Mouse (Mus musculus): ENCODE measurements around the gene Kcnrg. TPM values are rescaled to one million over a fixed set of nuclear protein-coding genes. Genes with fewer than 3 reads are reported as not detected.
"Not testable (repeated sequence)": the region's sequence is repeated elsewhere in the genome, so short reads cannot be mapped to it uniquely, and the experiment has no call there.

The Kcnrg gene
- polyA plus RNA-seq, 1 experiment from 2014 or later = 3.4 TPM

DNA sequence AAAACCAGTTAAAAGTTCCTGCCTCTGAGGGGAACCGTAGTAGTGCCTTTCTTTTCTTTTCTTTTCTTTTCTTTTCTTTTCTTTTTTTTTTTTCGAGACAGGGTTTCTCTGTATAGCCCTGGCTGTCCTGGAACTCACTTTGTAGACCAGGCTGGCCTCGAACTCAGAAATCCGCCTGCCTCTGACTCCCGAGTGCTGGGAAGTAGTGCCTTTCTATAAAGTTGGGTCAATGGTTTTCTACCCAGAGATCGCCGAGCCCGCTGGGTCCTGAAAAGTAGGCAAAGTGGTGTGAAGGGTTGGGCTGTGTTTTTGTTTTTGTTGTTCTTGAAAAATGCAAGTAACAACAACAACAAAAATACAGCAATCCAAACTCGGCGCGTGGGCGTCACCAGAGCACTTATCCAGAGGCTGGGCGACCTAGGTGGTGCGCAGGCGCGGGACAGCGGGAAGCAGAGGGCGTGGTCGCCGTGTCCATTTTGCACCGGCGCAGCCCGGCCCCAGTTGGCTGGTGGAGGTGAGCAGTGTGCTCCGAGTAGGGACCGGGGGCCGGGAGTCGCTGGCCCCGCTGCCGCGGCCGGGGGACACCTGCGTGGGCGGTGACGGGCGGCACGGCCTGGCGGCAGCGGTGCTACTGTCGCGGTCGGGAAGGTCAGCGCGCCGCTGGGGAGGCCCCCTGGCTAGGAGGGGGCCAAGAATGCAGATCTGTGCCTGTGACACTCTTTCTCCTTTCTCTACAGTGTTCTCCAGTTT lies 8.0 kb upstream of the Kcnrg start:
- Histone ChIP-seq H3K9me3 (no peaks in the 10 kb centered on the region), H3K4me3 (replicated peaks) (peak overlapping the region; percentile 84), H3K36me3 (peaks cover 11% of the 10 kb centered on the region), H3K27me3 (no peaks in the 10 kb centered on the region), H3K9ac (replicated peaks) (peak overlapping the region; percentile 89), H3K27ac (peak overlapping the region; percentile 84), H3K4me2 (replicated peaks) (peak overlapping the region; percentile 68), H3K4me1 (replicated peaks) (peaks cover 33% of the 10 kb centered on the region)
- 5% methylated on average over 44 of the region's 44 CpGs for WGBS
- ATAC-seq = peak; percentile 97

DNA sequence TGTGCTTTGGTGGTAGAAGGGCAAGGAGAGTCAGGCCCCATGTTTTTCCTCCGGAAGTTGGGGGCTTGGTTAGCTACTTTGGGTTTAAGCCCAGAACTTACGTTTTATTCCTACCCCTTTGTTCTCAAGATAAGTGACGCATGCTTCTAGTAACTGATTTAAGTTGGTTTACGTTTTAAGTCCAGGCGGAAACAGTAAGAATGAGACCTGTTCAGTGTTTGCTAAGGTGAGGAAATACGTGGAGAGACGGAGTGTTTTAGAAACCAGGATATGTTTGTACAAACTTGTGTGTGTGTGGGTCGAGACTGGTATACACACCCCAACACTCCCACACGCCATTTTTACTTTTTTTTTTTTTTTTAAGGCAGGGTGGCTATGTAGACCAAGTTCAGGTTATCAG lies 5.9 kb upstream of the Kcnrg start:
- WGBS = 88% methylated on average over 9 of the region's 9 CpGs

DNA sequence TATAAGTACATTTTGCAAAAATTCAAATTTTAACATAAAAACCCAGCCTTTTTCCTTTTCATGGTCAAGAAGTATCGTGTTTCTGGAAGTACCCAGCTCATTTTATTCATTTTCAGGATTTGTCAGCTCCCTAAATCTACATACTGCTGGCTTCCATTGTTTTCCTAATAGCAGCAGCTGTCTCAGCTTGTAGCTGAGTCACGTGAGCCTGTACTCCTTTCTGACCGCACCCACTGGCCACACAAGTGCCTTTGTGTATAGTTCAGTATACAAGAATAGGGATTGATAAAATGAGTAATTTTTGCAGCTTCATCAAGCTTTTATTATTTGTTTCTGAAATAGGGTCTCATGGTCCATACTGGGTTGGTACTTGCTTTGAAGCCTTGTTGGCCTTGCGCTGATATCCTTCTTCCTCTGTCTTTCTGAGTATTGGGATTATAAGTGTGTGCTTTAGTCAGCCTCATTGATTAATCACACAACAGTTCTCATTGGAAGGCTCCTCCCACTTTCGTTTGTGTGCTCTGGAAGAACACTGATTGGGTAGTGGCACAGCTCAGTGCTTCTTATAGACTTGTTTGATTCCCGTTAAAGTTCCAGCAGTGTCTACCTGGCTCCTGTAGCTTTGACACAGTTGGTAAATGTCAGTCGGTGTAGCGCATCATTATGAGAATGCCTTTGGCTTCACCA lies 4.0 kb upstream of the Kcnrg start:
- Histone ChIP-seq H3K9ac (replicated peaks) (no peak overlapping the region), H3K4me2 (replicated peaks) (peak overlapping the region; percentile 1; the same call in 1 of the 2 replicates), H3K27ac (no peak overlapping the region), H3K4me1 (replicated peaks) (peaks cover 33% of the 10 kb centered on the region), H3K9me3 (no peaks in the 10 kb centered on the region), H3K36me3 (peaks cover 46% of the 10 kb centered on the region), H3K27me3 (no peaks in the 10 kb centered on the region), H3K4me3 (replicated peaks) (no peak overlapping the region)
- ATAC-seq = no peak
- 64% methylated on average over 8 of the region's 8 CpGs for WGBS

More for the DNA sequence above, 5.9 kb upstream of the Kcnrg start:
- H3K36me3 ChIP-seq = peaks cover 30% of the 10 kb centered on the region
- H3K4me2 ChIP-seq (replicated peaks) = peak overlapping the region; percentile 68
- H3K9me3 ChIP-seq = no peaks in the 10 kb centered on the region
- no peaks in the 10 kb centered on the region for H3K27me3 ChIP-seq
- no peak overlapping the region for H3K27ac ChIP-seq
- peaks cover 33% of the 10 kb centered on the region for H3K4me1 ChIP-seq (replicated peaks)
- H3K9ac ChIP-seq (replicated peaks) = no peak overlapping the region
- no peak for ATAC-seq
- H3K4me3 ChIP-seq (replicated peaks) = peak overlapping the region; percentile 84

DNA sequence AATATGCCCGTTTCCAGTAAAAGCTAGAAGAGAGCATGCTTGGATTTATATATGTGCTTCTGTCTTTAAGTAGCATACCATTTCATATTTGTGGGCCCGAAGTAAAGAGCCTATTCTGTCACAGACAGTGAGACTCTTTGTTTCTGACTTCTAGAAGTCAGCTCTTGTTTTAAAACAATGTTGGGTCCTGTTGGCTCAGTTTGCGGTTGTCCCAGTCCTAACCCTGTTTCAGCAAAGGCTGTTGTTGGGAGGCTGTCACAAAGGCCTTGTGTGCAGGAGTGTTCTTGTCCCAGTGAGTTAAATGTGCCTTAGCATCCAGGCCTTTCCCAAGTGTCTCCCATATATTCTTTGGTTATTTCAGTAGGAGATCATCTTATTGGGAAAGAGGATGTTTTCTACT lies 3.2 kb upstream of the Kcnrg start:
- Histone ChIP-seq H3K27ac (no peak overlapping the region), H3K9me3 (no peaks in the 10 kb centered on the region), H3K4me2 (replicated peaks) (no peak overlapping the region), H3K36me3 (peaks cover 46% of the 10 kb centered on the region), H3K4me1 (replicated peaks) (peaks cover 33% of the 10 kb centered on the region), H3K4me3 (replicated peaks) (no peak overlapping the region), H3K27me3 (no peaks in the 10 kb centered on the region), H3K9ac (replicated peaks) (no peak overlapping the region)
- ATAC-seq = no peak
- 94% methylated on average over 3 of the region's 3 CpGs for WGBS

DNA sequence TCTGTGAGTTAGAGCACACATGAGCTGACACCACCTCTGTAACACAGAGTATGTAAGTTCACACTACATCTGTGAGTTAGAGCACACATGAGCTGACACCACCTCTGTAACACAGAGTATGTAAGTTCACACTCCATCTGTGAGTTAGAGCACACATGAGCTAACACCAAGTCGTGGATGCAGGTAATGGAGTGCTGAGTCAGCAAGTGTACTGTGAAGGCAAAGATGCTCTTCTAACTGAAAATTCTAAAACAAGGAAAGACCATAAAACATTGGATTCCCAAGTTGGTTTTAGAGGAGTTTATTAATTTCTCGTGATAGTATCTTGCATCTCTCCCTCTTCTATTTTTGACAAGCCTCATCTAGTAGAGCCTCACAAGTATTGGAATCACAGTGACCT lies 1.2 kb upstream of the Kcnrg start:
- 88% methylated on average over 2 of the region's 2 CpGs for WGBS
- Histone ChIP-seq H3K4me1 (replicated peaks) (peaks cover 22% of the 10 kb centered on the region), H3K36me3 (peaks cover 46% of the 10 kb centered on the region)
- not testable (repeated sequence) for H3K27me3 ChIP-seq; H3K4me3 ChIP-seq (replicated peaks); H3K27ac ChIP-seq; H3K9me3 ChIP-seq; ATAC-seq; H3K9ac ChIP-seq (replicated peaks); H3K4me2 ChIP-seq (replicated peaks)

DNA sequence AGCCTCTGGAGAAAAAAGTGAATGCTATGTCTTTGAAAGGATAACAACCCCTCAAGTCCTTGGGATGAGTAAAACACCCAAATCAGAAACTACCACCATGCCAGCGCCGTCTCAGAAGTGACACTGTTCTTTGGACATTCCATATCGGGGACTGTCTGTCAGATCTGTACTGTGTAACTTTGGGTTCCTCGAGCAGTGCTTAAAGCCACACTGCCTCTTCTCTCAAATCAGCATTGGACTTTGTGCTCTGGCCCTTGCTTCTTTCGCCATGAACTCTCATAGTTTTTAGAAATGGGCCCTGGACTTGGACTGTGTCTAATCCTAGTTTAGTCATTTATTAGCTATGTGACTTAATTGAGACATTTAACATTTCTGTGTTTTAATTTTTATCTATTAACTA lies 4.5 kb downstream of the Kcnrg start:
- 97% methylated on average over 5 of the region's 5 CpGs for WGBS
- no peak overlapping the region for H3K4me3 ChIP-seq (replicated peaks)
- H3K4me2 ChIP-seq (replicated peaks) = no peak overlapping the region
- no peak for ATAC-seq
- H3K27ac ChIP-seq = no peak overlapping the region
- no peaks in the 10 kb centered on the region for H3K4me1 ChIP-seq (replicated peaks)
- H3K36me3 ChIP-seq = peaks cover 27% of the 10 kb centered on the region
- H3K27me3 ChIP-seq = no peaks in the 10 kb centered on the region
- H3K9me3 ChIP-seq = no peaks in the 10 kb centered on the region
- H3K9ac ChIP-seq (replicated peaks) = no peak overlapping the region

DNA sequence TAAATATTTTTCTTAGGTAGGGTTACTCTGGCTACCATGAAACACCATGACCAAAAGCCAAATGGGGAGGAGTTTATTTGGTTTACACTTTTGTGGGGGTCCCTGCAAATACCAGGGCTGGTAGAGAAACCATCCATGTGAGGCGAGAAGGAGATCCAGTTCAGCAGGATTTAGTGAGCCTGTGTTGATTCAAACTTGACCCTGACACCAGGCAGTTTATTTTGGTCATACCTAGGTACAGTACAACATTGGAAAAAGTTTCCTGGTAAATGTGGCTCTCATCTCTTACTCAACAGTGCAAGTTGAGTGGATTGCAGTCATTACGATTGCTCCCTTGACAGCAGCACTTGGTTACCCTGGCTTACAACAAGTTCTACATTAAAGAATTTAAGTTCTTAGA lies 6.1 kb downstream of the Kcnrg start:
- Histone ChIP-seq H3K4me2 (replicated peaks) (no peak overlapping the region), H3K9ac (replicated peaks) (no peak overlapping the region), H3K27ac (no peak overlapping the region), H3K27me3 (no peaks in the 10 kb centered on the region), H3K36me3 (peaks cover 15% of the 10 kb centered on the region), H3K4me3 (replicated peaks) (no peak overlapping the region), H3K9me3 (no peaks in the 10 kb centered on the region), H3K4me1 (replicated peaks) (no peaks in the 10 kb centered on the region)
- ATAC-seq = no peak
- 96% methylated on average over 2 of the region's 2 CpGs for WGBS

DNA sequence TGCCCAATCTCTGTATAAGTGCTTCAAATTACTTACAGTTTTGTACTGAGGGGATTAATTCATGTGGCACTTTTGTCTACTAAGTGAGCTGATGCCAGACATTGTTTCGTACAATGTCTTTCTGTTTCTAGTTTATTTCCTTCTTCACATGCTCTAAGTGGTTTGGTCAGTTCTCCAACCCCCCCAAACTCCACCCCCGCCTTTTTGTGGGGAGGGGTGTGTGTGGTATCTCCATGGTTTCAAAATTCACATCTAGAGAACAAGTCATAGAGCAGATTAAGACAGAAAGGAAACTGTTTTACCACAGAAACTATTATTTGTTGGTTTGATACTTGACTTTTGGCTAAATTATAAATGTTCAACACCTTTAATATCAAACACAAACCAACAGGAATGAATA lies 13.1 kb downstream of the Kcnrg start:
- no peak for ATAC-seq
- peaks cover 3% of the 10 kb centered on the region; the same call in 1 of the 2 replicates for H3K36me3 ChIP-seq
- WGBS = 91% methylated on average over 2 of the region's 2 CpGs
- no peak overlapping the region for H3K27ac ChIP-seq
- H3K4me3 ChIP-seq (replicated peaks) = no peak overlapping the region
- no peaks in the 10 kb centered on the region for H3K4me1 ChIP-seq (replicated peaks)
- H3K9me3 ChIP-seq = no peaks in the 10 kb centered on the region
- H3K27me3 ChIP-seq = no peaks in the 10 kb centered on the region
- H3K9ac ChIP-seq (replicated peaks) = no peak overlapping the region
- H3K4me2 ChIP-seq (replicated peaks) = no peak overlapping the region

DNA sequence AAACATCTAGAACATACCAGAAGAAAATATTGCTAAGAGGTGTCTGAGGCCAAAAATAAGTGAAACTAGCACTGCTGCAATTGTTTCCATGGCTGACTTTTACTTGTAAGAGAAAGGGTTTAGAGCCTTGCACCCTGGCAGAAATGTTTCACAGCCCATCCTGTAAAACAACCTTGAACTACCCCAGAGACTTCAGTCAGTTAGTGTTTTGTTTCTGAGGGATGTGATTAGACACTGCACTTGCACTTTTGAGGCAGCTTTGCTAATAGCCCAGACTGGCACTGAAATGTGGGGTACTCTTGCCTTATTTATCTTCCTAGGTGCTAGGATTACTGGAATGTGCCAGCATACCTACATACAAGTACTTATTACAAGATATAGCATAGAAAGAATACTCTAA lies 28.7 kb downstream of the Kcnrg start:
- Histone ChIP-seq H3K9ac (replicated peaks) (no peak overlapping the region), H3K27ac (no peak overlapping the region), H3K4me1 (replicated peaks) (no peaks in the 10 kb centered on the region), H3K4me2 (replicated peaks) (no peak overlapping the region), H3K9me3 (no peaks in the 10 kb centered on the region), H3K36me3 (no peaks in the 10 kb centered on the region), H3K4me3 (replicated peaks) (no peak overlapping the region), H3K27me3 (no peaks in the 10 kb centered on the region)
- ATAC-seq = no peak

DNA sequence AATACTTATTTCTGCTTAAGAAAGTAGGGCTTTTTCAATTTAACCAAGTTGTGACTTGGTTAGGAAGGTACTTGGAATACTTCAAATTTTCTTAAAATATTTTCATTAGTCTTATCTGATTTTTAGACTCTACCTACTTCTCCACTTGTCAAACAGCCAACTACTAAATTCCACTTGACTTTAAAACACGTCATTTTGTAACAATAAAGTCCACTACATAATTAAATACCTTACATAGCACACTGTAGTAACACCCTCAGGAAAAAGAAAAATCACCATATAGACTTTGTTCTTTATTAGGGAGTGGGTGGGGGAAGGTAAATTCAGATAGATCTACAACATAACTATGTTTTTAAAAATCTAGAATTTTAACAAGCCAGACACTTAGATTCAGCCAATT lies 35.4 kb downstream of the Kcnrg start:
- Histone ChIP-seq H3K4me2 (replicated peaks) (no peak overlapping the region), H3K36me3 (no peaks in the 10 kb centered on the region), H3K27ac (no peak overlapping the region), H3K9ac (replicated peaks) (no peak overlapping the region), H3K27me3 (no peaks in the 10 kb centered on the region), H3K4me1 (replicated peaks) (no peaks in the 10 kb centered on the region), H3K4me3 (replicated peaks) (no peak overlapping the region), H3K9me3 (no peaks in the 10 kb centered on the region)
- 57% methylated on average over 1 of the region's 1 CpGs for WGBS
- ATAC-seq = no peak

DNA sequence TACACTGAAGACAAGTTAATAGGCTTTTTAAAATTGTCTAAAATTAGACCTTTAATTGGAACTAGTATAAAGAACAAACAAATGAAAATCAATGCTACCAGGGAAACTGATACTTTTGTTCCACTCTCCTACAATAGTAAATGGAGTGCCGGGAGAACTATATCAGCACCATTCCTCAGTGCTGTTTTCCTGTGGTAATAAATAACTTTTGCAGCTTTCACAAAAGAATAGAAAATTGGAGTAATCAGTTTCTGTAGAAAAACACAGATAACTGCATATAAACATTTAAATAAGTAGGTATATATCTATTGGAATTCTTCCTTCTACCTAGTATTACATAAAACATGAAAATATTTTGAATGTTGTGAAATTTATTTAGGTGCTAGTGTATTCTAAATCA lies 38.3 kb downstream of the Kcnrg start:
- Histone ChIP-seq H3K9ac (replicated peaks) (no peak overlapping the region), H3K36me3 (no peaks in the 10 kb centered on the region), H3K27me3 (no peaks in the 10 kb centered on the region), H3K4me1 (replicated peaks) (0 out of 2 replicates have a peak, but pooled peaks cover 5% of the 10 kb centered on the region), H3K27ac (no peak overlapping the region), H3K4me3 (replicated peaks) (no peak overlapping the region), H3K4me2 (replicated peaks) (no peak overlapping the region), H3K9me3 (no peaks in the 10 kb centered on the region)
- no peak for ATAC-seq
- WGBS = 34% methylated on average over 1 of the region's 1 CpGs

DNA sequence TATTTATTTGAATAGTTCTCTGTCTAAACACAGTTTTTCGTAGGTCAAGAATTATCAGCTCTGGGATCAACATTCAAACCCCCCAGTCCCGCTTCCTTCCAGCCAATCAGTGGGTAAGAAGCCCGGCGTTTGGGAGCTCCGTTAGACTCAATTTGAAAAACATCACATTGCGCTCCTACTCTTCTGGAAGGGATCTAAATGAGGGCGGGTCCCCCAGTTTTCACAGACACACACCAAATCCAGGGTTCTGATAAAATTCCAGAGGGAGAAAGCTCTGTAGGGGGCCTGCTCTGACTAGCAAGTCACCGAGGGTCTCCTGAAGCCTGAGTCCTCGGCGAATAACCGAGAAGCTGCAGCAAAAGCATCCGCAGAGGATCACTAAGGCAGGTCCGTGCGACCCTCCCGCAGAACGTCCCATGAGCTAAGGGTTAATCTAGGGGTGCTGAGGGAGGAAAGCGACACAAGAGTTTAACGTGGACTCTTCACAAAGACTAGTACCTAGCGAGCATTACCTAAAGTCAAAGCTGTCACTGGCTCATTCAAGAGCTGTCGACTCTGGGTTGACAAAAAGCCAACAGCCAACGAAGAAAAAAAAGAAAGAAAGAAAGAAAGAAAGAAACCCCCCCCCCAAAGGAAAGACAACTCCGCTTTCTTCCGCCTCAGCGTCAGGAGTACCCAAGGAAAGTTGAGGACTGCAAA lies 40.1 kb downstream of the Kcnrg start:
- peak overlapping the region; percentile 84 for H3K4me2 ChIP-seq (replicated peaks)
- no peaks in the 10 kb centered on the region for H3K9me3 ChIP-seq
- no peaks in the 10 kb centered on the region for H3K27me3 ChIP-seq
- peak overlapping the region; percentile 92 for H3K9ac ChIP-seq (replicated peaks)
- under 1% methylated on average over 24 of the region's 24 CpGs for WGBS
- ATAC-seq = no peak
- H3K4me3 ChIP-seq (replicated peaks) = peak overlapping the region; percentile 94
- H3K27ac ChIP-seq = peak overlapping the region; percentile 89
- 0 out of 2 replicates have a peak, but pooled peaks cover 5% of the 10 kb centered on the region for H3K4me1 ChIP-seq (replicated peaks)
- H3K36me3 ChIP-seq = no peaks in the 10 kb centered on the region
